Mouse (Mus musculus) spleen, adult 2 months (tissue): ENCODE results near the gene Tdrd9. TPM values are rescaled to one million over a fixed set of nuclear protein-coding genes. Genes with fewer than 3 reads are reported as not detected.

Experiments used
- DNase-seq, 2 experiments: peaks; one replicate each; pipeline versions ENCODE4 v3.0.0 to v3.0.0-alpha.2; 2012 to 2021; ENCODE audit warnings: low spot score in 2 of 2, low read depth in 1 of 2
- H3K27ac ChIP-seq: fragments of 200-500 bp; 2 replicates; pipeline ENCODE4 v1.5.1; 2012; ENCODE audit warnings: low read length, inconsistent platforms; ENCODE audit not compliant: insufficient read depth
- H3K27me3 ChIP-seq: fragments of 200-500 bp; 2 replicates; pipeline ENCODE4 v1.6.1; 2012; ENCODE audit warnings: mild to moderate bottlenecking, moderate library complexity, low read length, inconsistent platforms; ENCODE audit not compliant: control insufficient read depth, insufficient read depth
- H3K36me3 ChIP-seq: fragments of 200-500 bp; 2 replicates; pipeline ENCODE4 v1.6.1; 2012; ENCODE audit warnings: mild to moderate bottlenecking, low read length, inconsistent platforms; ENCODE audit not compliant: control insufficient read depth, insufficient read depth
- H3K4me1 ChIP-seq: fragments of 200-500 bp; 2 replicates; pipeline ENCODE4 v1.6.1; 2011; ENCODE audit warnings: inconsistent platforms; ENCODE audit not compliant: control insufficient read depth, insufficient read depth, insufficient read length
- H3K4me3 ChIP-seq: fragments of 200-500 bp; 2 replicates; pipeline ENCODE4 v1.5.1; 2011; ENCODE audit warnings: mild to moderate bottlenecking, inconsistent platforms; ENCODE audit not compliant: insufficient read depth, insufficient read length; ENCODE audit errors: extremely low read depth
- CTCF ChIP-seq: fragments of 200-500 bp; IDR thresholded peaks from 2 replicates; pipeline ENCODE4 v1.5.1; 2011; ENCODE audit warnings: mild to moderate bottlenecking, inconsistent platforms; ENCODE audit not compliant: insufficient read depth, insufficient read length, insufficient replicate concordance; ENCODE audit errors: extremely low read depth
- POLR2A ChIP-seq: fragments of 200-500 bp; IDR thresholded peaks from 2 replicates; pipeline ENCODE4 v1.6.1; 2011; ENCODE audit warnings: low read depth, low read length, inconsistent platforms
- WGBS: fragments of 180-500 bp; shearing (Covaris S2); methylation state at CpG from one replicate; pipeline ENCODE4 v1.1.7; 2018; 5-methylcytosine and 5-hydroxymethylcytosine counted together
- polyA plus RNA-seq: library from polyadenylated mRNA; depleted of rRNA; stranded (reverse); fragments of >200 nt; gene quantifications from 2 replicates; pipeline ENCODE4 v1.2.3, GENCODE M21; 2012

Tdrd9 gene
- polyA plus RNA-seq, 1 experiment, result not detected

DNA sequence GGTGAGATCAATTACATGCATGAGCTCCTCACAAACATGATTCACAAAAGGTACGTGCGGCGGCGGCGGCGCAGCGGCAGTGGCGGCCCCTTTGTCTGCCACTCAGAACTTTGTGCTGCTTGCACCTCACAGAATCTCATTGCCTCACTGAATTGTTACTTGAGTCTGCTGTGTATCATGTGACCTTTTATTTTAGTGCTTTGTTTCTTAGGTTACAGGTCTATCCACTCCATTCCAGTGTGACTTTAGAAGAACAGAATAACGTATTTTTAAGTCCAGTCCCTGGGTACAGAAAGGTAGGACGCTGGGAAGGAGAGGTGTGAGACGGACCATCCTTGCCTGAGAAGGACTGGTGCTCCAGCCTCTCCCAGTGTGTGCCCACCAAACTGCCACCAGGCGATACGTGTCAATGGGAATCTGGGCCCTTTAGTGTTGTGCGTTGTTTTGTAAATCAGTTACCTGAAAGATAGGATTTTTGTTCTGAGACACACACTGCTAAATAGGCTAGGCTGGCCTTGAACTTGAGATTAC, 42.0 kb downstream of the Tdrd9 start:
- no peak overlapping the region for H3K27ac ChIP-seq
- no peak for TF ChIP-seq CTCF
- no peak for TF ChIP-seq POLR2A
- H3K4me3 ChIP-seq, result no peak overlapping the region
- H3K27me3 ChIP-seq, result no peaks in the 10 kb centered on the region
- 80% methylated on average over 14 of the region's 14 CpGs for WGBS
- H3K4me1 ChIP-seq, result no peaks in the 10 kb centered on the region
- no peak for DNase-seq
- no peaks in the 10 kb centered on the region for H3K36me3 ChIP-seq

DNA sequence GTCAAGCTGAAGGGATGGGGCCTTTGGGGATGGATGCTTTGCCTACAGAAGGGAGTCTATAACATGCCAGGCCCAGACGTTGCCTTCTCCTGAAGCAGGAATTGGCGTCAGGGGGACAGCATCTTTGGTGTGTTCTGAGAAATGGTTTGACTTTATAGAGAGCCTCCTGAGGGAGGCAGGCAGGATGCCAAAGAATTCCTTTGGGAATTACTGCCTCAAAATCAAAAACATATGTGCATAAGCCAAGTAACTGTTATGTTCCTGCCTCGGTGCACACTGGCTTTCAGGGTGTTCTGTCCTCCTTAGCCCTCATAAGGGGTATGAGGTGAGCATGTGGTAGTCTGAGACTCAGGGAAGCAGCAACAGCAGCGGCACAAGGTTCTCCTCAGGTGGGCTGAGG, 45.0 kb downstream of the Tdrd9 start:
- H3K4me3 ChIP-seq, result no peak overlapping the region
- no peak for DNase-seq
- no peak overlapping the region for H3K27ac ChIP-seq
- no peaks in the 10 kb centered on the region for H3K27me3 ChIP-seq
- H3K4me1 ChIP-seq, result no peaks in the 10 kb centered on the region
- TF ChIP-seq CTCF, result no peak
- no peak for TF ChIP-seq POLR2A
- WGBS, result 89% methylated on average over 4 of the region's 4 CpGs
- H3K36me3 ChIP-seq, result no peaks in the 10 kb centered on the region

DNA sequence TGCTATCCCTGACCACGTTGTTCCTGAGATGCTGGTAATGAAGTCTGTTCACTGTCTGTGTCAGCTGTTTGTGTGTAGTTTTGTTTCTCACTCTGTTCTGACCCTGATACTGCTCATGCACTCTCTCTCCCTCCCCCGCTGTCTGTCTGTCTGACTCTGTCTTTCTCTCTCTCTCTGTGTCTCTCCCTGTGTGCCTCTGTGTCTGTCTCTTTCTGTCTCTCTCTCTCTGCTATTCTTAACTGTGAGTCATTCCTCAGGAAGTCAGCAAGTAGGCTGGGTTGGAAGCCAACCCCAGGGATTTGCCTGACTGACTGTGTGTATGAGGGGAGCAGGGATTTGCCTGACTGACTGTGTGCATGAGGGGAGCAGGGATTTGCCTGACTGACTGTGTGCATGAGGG, 51.9 kb downstream of the Tdrd9 start:
- no peak overlapping the region for H3K27ac ChIP-seq
- H3K4me3 ChIP-seq, result no peak overlapping the region
- no peaks in the 10 kb centered on the region for H3K4me1 ChIP-seq
- no peaks in the 10 kb centered on the region for H3K36me3 ChIP-seq
- 81% methylated on average over 2 of the region's 2 CpGs for WGBS
- TF ChIP-seq CTCF, result no peak
- TF ChIP-seq POLR2A, result no peak
- no peaks in the 10 kb centered on the region for H3K27me3 ChIP-seq
- no peak for DNase-seq

DNA sequence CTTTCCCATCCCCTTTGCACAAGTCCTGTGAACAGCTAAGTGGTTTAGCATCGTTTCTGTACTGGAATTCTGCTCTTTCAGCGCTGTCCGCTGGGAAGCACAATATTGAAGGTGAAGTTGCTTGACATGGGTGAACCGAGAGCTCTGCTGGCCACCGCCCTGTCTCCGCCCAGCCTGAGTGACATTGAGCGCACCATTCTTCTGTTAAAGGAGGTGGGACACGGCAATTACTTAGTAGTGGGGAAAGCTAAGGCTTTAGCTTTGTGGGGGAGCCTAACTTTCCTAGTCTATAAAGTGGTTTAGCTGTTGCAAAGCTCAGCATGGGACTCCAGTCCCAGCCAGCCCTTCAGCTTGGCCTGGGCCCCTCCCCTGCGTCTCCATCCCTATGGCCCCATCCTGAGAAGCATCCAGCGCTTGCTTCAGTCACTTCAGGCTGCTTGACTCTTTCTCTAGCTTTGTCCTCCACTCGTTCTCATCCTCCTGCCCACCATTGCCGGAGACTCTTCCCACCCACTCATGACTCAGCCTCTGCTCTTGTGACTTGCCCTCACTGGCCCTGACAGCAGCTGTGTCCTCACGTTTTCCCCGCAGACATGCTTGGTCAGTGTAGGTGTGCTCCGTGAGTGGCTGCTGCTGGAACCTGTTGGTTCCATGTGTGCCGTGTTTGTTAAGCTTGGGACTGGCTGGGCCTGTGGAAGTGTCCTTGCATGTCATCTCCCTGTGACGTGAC, 53.4 kb downstream of the Tdrd9 start:
- Histone ChIP-seq H3K27me3 (no peaks in the 10 kb centered on the region), H3K4me1 (no peaks in the 10 kb centered on the region), H3K27ac (no peak overlapping the region), H3K4me3 (no peak overlapping the region), H3K36me3 (no peaks in the 10 kb centered on the region)
- no peak for TF ChIP-seq POLR2A
- no peak for TF ChIP-seq CTCF
- DNase-seq, result no peak
- 88% methylated on average over 17 of the region's 17 CpGs for WGBS

DNA sequence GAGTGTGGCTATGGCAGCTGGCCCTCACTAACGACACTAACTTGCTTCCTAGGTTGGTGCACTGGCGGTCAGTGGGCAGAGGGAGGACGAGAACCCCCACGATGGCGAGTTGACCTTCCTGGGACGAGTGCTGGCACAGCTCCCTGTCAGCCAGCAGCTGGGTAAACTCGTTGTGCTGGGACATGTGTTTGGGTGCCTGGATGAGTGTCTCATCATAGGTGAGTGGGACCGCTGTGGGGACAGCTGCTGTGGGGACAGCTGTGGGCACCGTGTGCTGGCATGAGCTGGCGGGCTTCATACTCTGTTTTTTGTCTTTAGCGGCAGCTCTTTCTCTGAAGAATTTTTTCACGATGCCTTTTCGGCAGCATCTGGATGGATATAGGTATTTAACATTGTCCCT, 54.1 kb downstream of the Tdrd9 start:
- H3K27me3 ChIP-seq, result no peaks in the 10 kb centered on the region

DNA sequence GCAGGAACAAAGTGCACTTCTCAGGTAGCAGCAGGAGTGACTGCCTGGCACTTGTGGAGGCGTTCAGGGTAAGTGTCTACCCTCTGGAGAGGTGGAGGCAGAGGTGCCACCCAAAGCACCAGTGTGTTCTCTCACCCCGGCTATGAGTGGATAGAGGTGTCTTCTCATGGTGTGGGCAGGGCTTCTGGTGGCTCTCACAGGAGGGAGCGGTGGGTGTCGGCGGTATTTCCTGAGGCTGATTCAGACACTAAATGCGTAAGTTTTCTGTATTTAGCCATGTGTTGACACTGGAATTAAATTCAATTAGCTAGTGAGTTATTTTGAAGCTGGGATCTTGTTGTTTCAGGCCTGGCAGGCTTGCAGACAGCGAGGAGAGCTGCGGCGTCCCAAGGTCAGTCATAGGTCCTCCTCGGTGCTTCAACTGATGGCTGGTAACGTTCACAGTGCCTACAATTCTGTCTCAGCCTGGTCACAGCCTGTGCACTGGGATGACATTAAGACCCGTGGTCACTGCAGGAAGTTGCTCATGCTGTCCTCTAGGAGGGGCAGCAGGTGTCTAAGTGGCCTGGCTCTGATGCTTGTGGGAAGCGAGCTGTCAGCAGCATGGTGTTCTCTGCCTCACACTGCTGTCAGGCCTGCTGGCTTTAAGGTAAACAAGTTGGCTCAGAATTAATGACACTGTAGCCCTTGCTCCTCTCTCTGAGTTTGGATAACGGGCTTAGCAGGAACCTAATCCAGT, 54.7 kb downstream of the Tdrd9 start:
- WGBS, result 82% methylated on average over 14 of the region's 14 CpGs
- DNase-seq, result no peak
- Histone ChIP-seq H3K4me1 (no peaks in the 10 kb centered on the region), H3K4me3 (no peak overlapping the region), H3K36me3 (no peaks in the 10 kb centered on the region), H3K27me3 (no peaks in the 10 kb centered on the region), H3K27ac (no peak overlapping the region)
- no peak for TF ChIP-seq POLR2A
- TF ChIP-seq CTCF, result no peak

More for the DNA sequence above, 54.1 kb downstream of the Tdrd9 start:
- no peaks in the 10 kb centered on the region for H3K4me1 ChIP-seq
- WGBS, result 90% methylated on average over 13 of the region's 13 CpGs
- no peaks in the 10 kb centered on the region for H3K36me3 ChIP-seq
- no peak overlapping the region for H3K4me3 ChIP-seq
- TF ChIP-seq POLR2A (no peak), CTCF (no peak)
- H3K27ac ChIP-seq, result no peak overlapping the region
- no peak for DNase-seq

DNA sequence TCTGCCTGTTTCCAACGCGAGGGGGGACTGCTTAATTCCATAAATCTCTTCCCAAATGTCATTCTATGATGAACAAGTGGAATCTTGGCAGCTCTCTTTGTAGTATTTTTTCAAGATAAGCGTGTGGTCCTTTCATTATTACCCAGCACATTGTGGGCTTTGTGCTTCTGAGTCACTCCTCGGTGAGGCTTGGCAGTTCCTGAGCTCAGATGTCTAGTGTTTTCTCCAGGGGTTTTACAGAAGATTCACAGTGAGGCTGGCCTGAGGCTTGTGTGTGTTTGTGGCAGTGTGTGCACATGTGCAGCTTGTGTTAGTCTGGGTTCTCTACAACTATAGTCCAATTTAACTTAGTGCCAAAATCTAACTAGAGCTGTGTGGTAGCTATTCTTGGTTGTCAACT, 56.0 kb downstream of the Tdrd9 start:
- H3K4me3 ChIP-seq, result no peak overlapping the region
- no peak for TF ChIP-seq CTCF
- no peak for TF ChIP-seq POLR2A
- H3K27me3 ChIP-seq, result no peaks in the 10 kb centered on the region

More for the DNA sequence above, 56.0 kb downstream of the Tdrd9 start:
- H3K4me1 ChIP-seq, result no peaks in the 10 kb centered on the region
- no peak overlapping the region for H3K27ac ChIP-seq
- no peak for DNase-seq
- no peaks in the 10 kb centered on the region for H3K36me3 ChIP-seq
- WGBS, result 78% methylated on average over 4 of the region's 4 CpGs
